Mouse (Mus musculus) gastrocnemius, postnatal 10 days (tissue): ENCODE measurements around the gene Cbwd1. TPM values are rescaled to one million over a fixed set of nuclear protein-coding genes. Genes with fewer than 3 reads are reported as not detected.

Experiments
- DNase-seq: peaks from one replicate; pipeline ENCODE4 v3.0.0; 2021; ENCODE audit warnings: mixed read lengths
- long read RNA-seq, 2 experiments: library from polyadenylated mRNA; stranded (forward); transcript quantifications; one replicate each; pipeline ENCODE4 v2.0.0; 2021
- total RNA-seq, 2 experiments: library from RNA; stranded (reverse); gene quantifications; 2 replicates each; pipeline ENCODE4 v1.2.3; 2021

Cbwd1 gene
- 10 to 100 TPM; 12.1 to 14.1 TPM for total RNA-seq
- long read RNA-seq, experiment 1, transcript Cbwd1-201 (15 exons, 1,929 nt) = major isoform, 9 of 13 reads
- long read RNA-seq, experiment 1, partial matches to known transcripts = 0 of 13 reads
- long read RNA-seq, experiment 1, other reads (novel, unspliced or antisense) = 4 of 13 reads
- long read RNA-seq, experiment 2, transcript Cbwd1-201 (15 exons, 1,929 nt) = major isoform, 17 of 22 reads
- long read RNA-seq, experiment 2, partial matches to known transcripts = 3 of 22 reads
- long read RNA-seq, experiment 2, other reads (novel, unspliced or antisense) = 2 of 22 reads

GRCm38 (mm10) chr19:24961172-24961962 lies at the start of gene Cbwd1:
TSS of gene Cbwd1 (minus strand) at chr19:24961610.
- peak; percentile 98 for DNase-seq

GRCm38 (mm10) chr19:25008509-25008908 lies 47.1 kb upstream of the Cbwd1 start:
- no peak for DNase-seq

GRCm38 (mm10) chr19:25006686-25007085 lies 45.3 kb upstream of the Cbwd1 start:
- no peak for DNase-seq

GRCm38 (mm10) chr19:25003810-25004209 lies 42.4 kb upstream of the Cbwd1 start:
- no peak for DNase-seq

GRCm38 (mm10) chr19:25002828-25003227 lies 41.4 kb upstream of the Cbwd1 start:
- DNase-seq = no peak

- no peak for DNase-seq
Measured at GRCm38 (mm10) chr19:25002032-25002431, 40.6 kb upstream of the Cbwd1 start.

- no peak for DNase-seq
Measured at GRCm38 (mm10) chr19:25000153-25000552, 38.7 kb upstream of the Cbwd1 start.

- DNase-seq = peak; percentile 67
Measured at GRCm38 (mm10) chr19:24999201-24999886, 37.9 kb upstream of the Cbwd1 start, which contains the start of gene Dock8. TSS of gene Dock8 (plus strand) at chr19:24999534.

GRCm38 (mm10) chr19:24998561-24998960 lies 37.2 kb upstream of the Cbwd1 start:
- DNase-seq = no peak

GRCm38 (mm10) chr19:24996815-24997704 lies 35.6 kb upstream of the Cbwd1 start:
- no peak for DNase-seq

GRCm38 (mm10) chr19:24994900-24995299 lies 33.5 kb upstream of the Cbwd1 start:
- DNase-seq = no peak

GRCm38 (mm10) chr19:24993526-24993925 lies 32.1 kb upstream of the Cbwd1 start:
- no peak for DNase-seq

- DNase-seq = no peak
Measured at GRCm38 (mm10) chr19:24990138-24990822, 28.9 kb upstream of the Cbwd1 start.

- DNase-seq = no peak
Measured at GRCm38 (mm10) chr19:24988831-24989230, 27.4 kb upstream of the Cbwd1 start.

GRCm38 (mm10) chr19:24987355-24987754 lies 25.9 kb upstream of the Cbwd1 start:
- no peak for DNase-seq

- DNase-seq = no peak
Measured at GRCm38 (mm10) chr19:24985045-24985444, 23.6 kb upstream of the Cbwd1 start.

- DNase-seq = no peak
Measured at GRCm38 (mm10) chr19:24983857-24984498, 22.6 kb upstream of the Cbwd1 start.

GRCm38 (mm10) chr19:24983050-24983449 lies 21.6 kb upstream of the Cbwd1 start:
- DNase-seq = no peak

GRCm38 (mm10) chr19:24981294-24981693 lies 19.9 kb upstream of the Cbwd1 start:
- peak; percentile 10 for DNase-seq
